Mouse (Mus musculus) lung, adult 2 months (tissue): Measurements from ENCODE around the gene Tomm7.

ENCODE experiments used
- CTCF ChIP-seq: fragments of 200-500 bp; IDR thresholded peaks from 2 replicates; pipeline ENCODE4 v1.5.1; 2011; ENCODE audit warnings: mild to moderate bottlenecking, low read length, control low read depth; ENCODE audit not compliant: insufficient read depth
- POLR2A ChIP-seq: fragments of 200-500 bp; IDR thresholded peaks from 2 replicates; pipeline ENCODE4 v1.6.1; 2011; ENCODE audit warnings: low read depth, mild to moderate bottlenecking, control low read depth, low read length, borderline replicate concordance; ENCODE audit errors: extremely low read depth

- TF ChIP-seq CTCF: peak; percentile 93
- TF ChIP-seq POLR2A: no peak
Measured at GRCm38 (mm10) chr5:23826321-23827004, 17.5 kb downstream of the Tomm7 start.
